Mouse (Mus musculus) MEL (cell line): ENCODE data around the gene Ddx59. TPM values are rescaled to one million over a fixed set of nuclear protein-coding genes. Genes with fewer than 3 reads are reported as not detected.

ENCODE experiments used
- DNase-seq: peaks from one replicate; pipeline ENCODE4 v3.0.0; 2011; ENCODE audit warnings: low read depth, low spot score
- H3K27ac ChIP-seq: 2 replicates; pipeline ENCODE4 v1.5.1; 2012; ENCODE audit warnings: low read depth, mild to moderate bottlenecking, control low read depth, low read length, moderate library complexity; ENCODE audit not compliant: control insufficient read depth
- H3K27me3 ChIP-seq, 2 experiments: fragments of 150-350 bp in 1 of 2; sonication (generic) in 1 of 2; 2 replicates each; pipeline ENCODE4 v1.6.1; 2012; ENCODE audit warnings: low read length in 2 of 2, mild to moderate bottlenecking in 2 of 2, improper control_type of control experiment in 1 of 2, moderate library complexity in 1 of 2; ENCODE audit not compliant: insufficient read depth in 2 of 2, control insufficient read depth in 1 of 2
- H3K36me3 ChIP-seq, 2 experiments: 2 replicates each; pipeline ENCODE4 v1.6.1; 2012 to 2014; ENCODE audit warnings: low read length in 2 of 2, improper control_type of control experiment in 1 of 2, inconsistent platforms in 1 of 2, mild to moderate bottlenecking in 1 of 2; ENCODE audit not compliant: insufficient read depth in 2 of 2, control insufficient read depth in 1 of 2
- H3K4me1 ChIP-seq, 2 experiments: fragments of 150-350 bp in 1 of 2; sonication (generic) in 1 of 2; 2 replicates each; pipeline ENCODE4 v1.6.1; 2012; ENCODE audit warnings: low read length in 2 of 2, improper control_type of control experiment in 1 of 2, mild to moderate bottlenecking in 1 of 2; ENCODE audit not compliant: insufficient read depth in 2 of 2, control insufficient read depth in 1 of 2
- H3K4me3 ChIP-seq, 2 experiments: fragments of 150-350 bp in 1 of 2; sonication (generic) in 1 of 2; 2 replicates each; pipeline ENCODE4 v1.5.1; 2012; ENCODE audit warnings: low read depth in 2 of 2, low read length in 2 of 2, mild to moderate bottlenecking in 2 of 2, moderate library complexity in 2 of 2, control low read depth in 1 of 2, improper control_type of control experiment in 1 of 2; ENCODE audit not compliant: control insufficient read depth in 1 of 2, insufficient read depth in 1 of 2
- H3K79me2 ChIP-seq: 2 replicates; pipeline ENCODE4 v1.6.1; 2012; ENCODE audit warnings: mild to moderate bottlenecking, low read length, moderate library complexity; ENCODE audit not compliant: control insufficient read depth, poor library complexity, insufficient read depth
- H3K9ac ChIP-seq: 2 replicates; pipeline ENCODE4 v1.6.1; 2012; ENCODE audit warnings: low read depth, mild to moderate bottlenecking, control low read depth, low read length, moderate library complexity; ENCODE audit not compliant: control insufficient read depth, poor library complexity, severe bottlenecking
- H3K9me3 ChIP-seq: fragments of 150-350 bp; sonication (generic); replicated peaks from 2 replicates; pipeline ENCODE4 v1.6.1; 2012; ENCODE audit warnings: mild to moderate bottlenecking, low read length, improper control_type of control experiment, moderate library complexity; ENCODE audit not compliant: insufficient read depth
- BHLHE40 ChIP-seq: IDR thresholded peaks from 2 replicates; pipeline ENCODE4 v1.6.1; 2012; ENCODE audit warnings: low read depth, mild to moderate bottlenecking, inconsistent platforms, low read length, improper control_type of control experiment, borderline replicate concordance
- CHD1 ChIP-seq: IDR thresholded peaks from 2 replicates; pipeline ENCODE4 v1.6.1; 2012; ENCODE audit warnings: low read depth, mild to moderate bottlenecking, inconsistent platforms, low read length, improper control_type of control experiment
- CHD2 ChIP-seq: IDR thresholded peaks from 2 replicates; pipeline ENCODE4 v1.6.1; 2011; ENCODE audit warnings: low read length, improper control_type of control experiment
- CTCF ChIP-seq, 3 experiments: IDR thresholded peaks in 2 of 3; conservative IDR thresholded peaks in 1 of 3; 2 replicates each; pipeline ENCODE4 v1.5.1; 2011 to 2012; ENCODE audit warnings: low read length in 3 of 3, low read depth in 2 of 3, mild to moderate bottlenecking in 2 of 3, improper control_type of control experiment in 1 of 3, inconsistent platforms in 1 of 3, mixed read lengths in 1 of 3, moderate library complexity in 1 of 3; ENCODE audit not compliant: control insufficient read depth in 1 of 3, insufficient read depth in 1 of 3, poor library complexity in 1 of 3, severe bottlenecking in 1 of 3
- E2F4 ChIP-seq: IDR thresholded peaks from 2 replicates; pipeline ENCODE4 v1.6.1; 2011; ENCODE audit warnings: low read depth, low read length, improper control_type of control experiment, borderline replicate concordance
- ELF1 ChIP-seq: IDR thresholded peaks from 2 replicates; pipeline ENCODE4 v1.6.1; 2014; ENCODE audit warnings: low read depth, mild to moderate bottlenecking, inconsistent platforms, low read length, improper control_type of control experiment, moderate library complexity
- EP300 ChIP-seq, 2 experiments: IDR thresholded peaks; 2 replicates each; pipeline ENCODE4 v1.6.1; 2011; ENCODE audit warnings: improper control_type of control experiment in 2 of 2, low read length in 2 of 2, low read depth in 1 of 2, mild to moderate bottlenecking in 1 of 2
- GABPA ChIP-seq: IDR thresholded peaks from 2 replicates; pipeline ENCODE4 v1.6.1; 2012; ENCODE audit warnings: low read depth, mild to moderate bottlenecking, inconsistent platforms, low read length, improper control_type of control experiment, moderate library complexity
- MAFK ChIP-seq: IDR thresholded peaks from 2 replicates; pipeline ENCODE4 v1.6.1; 2011; ENCODE audit warnings: low read depth, mild to moderate bottlenecking, low read length, improper control_type of control experiment, borderline replicate concordance
- MAX ChIP-seq: IDR thresholded peaks from 2 replicates; pipeline ENCODE4 v1.6.1; 2011; ENCODE audit warnings: low read length, improper control_type of control experiment
- MAZ ChIP-seq: IDR thresholded peaks from 2 replicates; pipeline ENCODE4 v1.6.1; 2012; ENCODE audit warnings: low read depth, mild to moderate bottlenecking, inconsistent platforms, low read length, improper control_type of control experiment
- MXI1 ChIP-seq: IDR thresholded peaks from 2 replicates; pipeline ENCODE4 v1.6.1; 2011; ENCODE audit warnings: mild to moderate bottlenecking, low read depth, low read length, improper control_type of control experiment
- MYB ChIP-seq: IDR thresholded peaks from 2 replicates; pipeline ENCODE4 v1.6.1; 2011; ENCODE audit warnings: mild to moderate bottlenecking, low read depth, low read length, improper control_type of control experiment
- MYC ChIP-seq: IDR thresholded peaks from 2 replicates; pipeline ENCODE4 v1.6.1; 2011; ENCODE audit warnings: low read depth, mild to moderate bottlenecking, low read length, improper control_type of control experiment, moderate library complexity
- NELFE ChIP-seq: IDR thresholded peaks from 2 replicates; pipeline ENCODE4 v1.6.1; 2011; ENCODE audit warnings: low read depth, low read length, improper control_type of control experiment
- NRF1 ChIP-seq: IDR thresholded peaks from 2 replicates; pipeline ENCODE4 v1.6.1; 2014; ENCODE audit warnings: low read depth, mild to moderate bottlenecking, inconsistent platforms, low read length, improper control_type of control experiment, moderate library complexity; ENCODE audit not compliant: poor library complexity, insufficient read depth, severe bottlenecking
- POLR2A ChIP-seq, 2 experiments: IDR thresholded peaks; 2 replicates each; pipeline ENCODE4 v1.6.1; 2011 to 2012; ENCODE audit warnings: low read length in 2 of 2, mild to moderate bottlenecking in 2 of 2, control low read depth in 1 of 2, improper control_type of control experiment in 1 of 2, low read depth in 1 of 2, moderate library complexity in 1 of 2; ENCODE audit not compliant: control insufficient read depth in 1 of 2, insufficient read depth in 1 of 2, poor library complexity in 1 of 2
- POLR2AphosphoS5 ChIP-seq: IDR thresholded peaks from 2 replicates; pipeline ENCODE4 v1.6.1; 2012; ENCODE audit warnings: low read depth, borderline replicate concordance, mild to moderate bottlenecking, inconsistent platforms, low read length, moderate library complexity, mixed read lengths
- RAD21 ChIP-seq: IDR thresholded peaks from 2 replicates; pipeline ENCODE4 v1.6.1; 2011; ENCODE audit warnings: mild to moderate bottlenecking, low read depth, low read length, improper control_type of control experiment
- RCOR1 ChIP-seq: IDR thresholded peaks from 2 replicates; pipeline ENCODE4 v1.6.1; 2012; ENCODE audit warnings: low read depth, mild to moderate bottlenecking, inconsistent platforms, low read length, improper control_type of control experiment
- SIN3A ChIP-seq: IDR thresholded peaks from 2 replicates; pipeline ENCODE4 v1.6.1; 2012; ENCODE audit warnings: low read length, improper control_type of control experiment, inconsistent platforms
- TAL1 ChIP-seq: IDR thresholded peaks from 2 replicates; pipeline ENCODE4 v1.6.1; 2012; ENCODE audit warnings: mild to moderate bottlenecking, inconsistent platforms, low read length, moderate library complexity, mixed read lengths
- UBTF ChIP-seq: IDR thresholded peaks from 2 replicates; pipeline ENCODE4 v1.6.1; 2012; ENCODE audit warnings: low read depth, mild to moderate bottlenecking, inconsistent platforms, low read length, improper control_type of control experiment, moderate library complexity, borderline replicate concordance; ENCODE audit not compliant: insufficient read depth
- USF1 ChIP-seq: IDR thresholded peaks from 2 replicates; pipeline ENCODE4 v1.6.1; 2014; ENCODE audit warnings: low read depth, mild to moderate bottlenecking, inconsistent platforms, low read length, improper control_type of control experiment, moderate library complexity
- USF2 ChIP-seq, 2 experiments: IDR thresholded peaks; 2 replicates each; pipeline ENCODE4 v1.6.1; 2011 to 2012; ENCODE audit warnings: improper control_type of control experiment in 2 of 2, low read length in 2 of 2, borderline replicate concordance in 1 of 2, inconsistent platforms in 1 of 2, low read depth in 1 of 2, mild to moderate bottlenecking in 1 of 2; ENCODE audit not compliant: insufficient read depth in 1 of 2
- ZKSCAN1 ChIP-seq: IDR thresholded peaks from 2 replicates; pipeline ENCODE4 v1.6.1; 2012; ENCODE audit warnings: low read depth, mild to moderate bottlenecking, inconsistent platforms, low read length, improper control_type of control experiment, moderate library complexity
- ZMIZ1 ChIP-seq: IDR thresholded peaks from 2 replicates; pipeline ENCODE4 v1.6.1; 2012; ENCODE audit warnings: low read depth, mild to moderate bottlenecking, inconsistent platforms, low read length, improper control_type of control experiment, moderate library complexity
- ZNF384 ChIP-seq: IDR thresholded peaks from 2 replicates; pipeline ENCODE4 v1.6.1; 2012; ENCODE audit warnings: low read depth, mild to moderate bottlenecking, inconsistent platforms, low read length, improper control_type of control experiment
- polyA plus RNA-seq, 2 experiments: library from polyadenylated mRNA; stranded (reverse) in 1 of 2; unstranded in 1 of 2; fragments of >175 nt in 1 of 2; fragments of >200 nt in 1 of 2; gene quantifications; 2 replicates each; pipeline versions ENCODE4 v1.2.1 to v1.2.4; 2012; ENCODE audit warnings: low replicate concordance in 2 of 2, low read depth in 1 of 2; ENCODE audit not compliant: insufficient read length in 2 of 2, insufficient read depth in 1 of 2, missing spikeins in 1 of 2
- total RNA-seq: library from RNA; depleted of rRNA; stranded (reverse); fragments of 300-350 nt; gene quantifications from 2 replicates; pipeline ENCODE4 v1.2.3, GENCODE M21; 2012

Ddx59 gene
- total and polyA plus RNA-seq, 3 experiments, result 6.0 to 6.9 TPM; not detected in 1

DNA sequence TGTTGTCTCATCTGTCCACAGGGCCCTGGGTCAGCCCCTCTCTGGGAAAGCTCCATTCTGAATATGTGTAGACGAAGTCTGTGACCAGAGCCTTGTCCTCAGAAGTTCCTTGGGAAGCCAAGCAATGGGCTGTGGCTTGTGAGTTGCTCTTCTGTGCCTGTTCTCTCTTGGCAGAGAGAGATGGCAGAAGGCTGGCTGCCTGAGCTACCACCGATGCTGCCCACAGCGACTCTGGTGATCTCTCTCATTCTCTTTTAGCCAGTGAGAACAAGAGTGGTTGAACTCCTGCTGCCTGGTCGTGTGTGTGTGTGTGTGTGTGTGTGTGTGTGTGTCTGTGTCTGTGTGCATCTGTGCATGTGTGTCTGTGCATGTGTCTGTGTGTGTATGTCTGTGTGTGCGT, 37.4 kb downstream of the Ddx59 start:
- Histone ChIP-seq H3K36me3 (no peaks in the 10 kb centered on the region), H3K4me1 (no peaks in the 10 kb centered on the region; a peak in 1 of 4 replicates), H3K27me3 (no peaks in the 10 kb centered on the region), H3K4me3 (no peak overlapping the region), H3K9me3 (no peaks in the 10 kb centered on the region), H3K79me2 (no peaks in the 10 kb centered on the region), H3K27ac (no peak overlapping the region), H3K9ac (no peak overlapping the region)
- TF ChIP-seq NRF1 (no peak), MAZ (no peak), GABPA (no peak), POLR2A (IDR thresholded peaks at IDR 0.05; ENCODE audit: control insufficient read depth in 1 of 2, insufficient read depth in 1 of 2, low read depth in 1 of 2, low read length in 2 of 2, poor library complexity in 1 of 2) (no peak), CHD2 (no peak), ZKSCAN1 (no peak), ZNF384 (no peak), RCOR1 (no peak), NELFE (no peak), ZMIZ1 (no peak), USF1 (no peak), SIN3A (no peak), USF2 (IDR thresholded peaks at IDR 0.05; ENCODE audit: borderline replicate concordance in 1 of 2, insufficient read depth in 1 of 2, low read depth in 1 of 2, low read length in 2 of 2) (no peak), CTCF (IDR thresholded peaks at IDR 0.05 in 2 of 3, conservative IDR thresholded peaks at IDR 0.05 in 1 of 3; ENCODE audit: control insufficient read depth in 1 of 3, insufficient read depth in 1 of 3, low read depth in 2 of 3, low read length in 3 of 3, poor library complexity in 1 of 3, severe bottlenecking in 1 of 3) (no peak), MAX (no peak), MXI1 (no peak), TAL1 (no peak), EP300 (IDR thresholded peaks at IDR 0.05; ENCODE audit: low read depth in 1 of 2, low read length in 2 of 2) (no peak)
- DNase-seq, result no peak

- Histone ChIP-seq H3K27ac (no peak overlapping the region), H3K9me3 (no peaks in the 10 kb centered on the region), H3K9ac (no peak overlapping the region), H3K4me1 (no peaks in the 10 kb centered on the region), H3K79me2 (no peaks in the 10 kb centered on the region), H3K36me3 (no peaks in the 10 kb centered on the region), H3K27me3 (no peaks in the 10 kb centered on the region; a peak in 1 of 4 replicates), H3K4me3 (no peak overlapping the region)
- no peak for TF ChIP-seq GABPA
- TF ChIP-seq ELF1, result no peak
- no peak for TF ChIP-seq ZNF384
- no peak for TF ChIP-seq EP300 (IDR thresholded peaks at IDR 0.05; ENCODE audit: low read depth in 1 of 2, low read length in 2 of 2)
- no peak for TF ChIP-seq CHD1
- no peak for TF ChIP-seq POLR2AphosphoS5
- no peak for TF ChIP-seq E2F4
- TF ChIP-seq RAD21, result no peak
- no peak for TF ChIP-seq MXI1
- TF ChIP-seq BHLHE40, result no peak
- TF ChIP-seq POLR2A (IDR thresholded peaks at IDR 0.05; ENCODE audit: control insufficient read depth in 1 of 2, insufficient read depth in 1 of 2, low read depth in 1 of 2, low read length in 2 of 2, poor library complexity in 1 of 2), result no peak
- no peak for TF ChIP-seq MAX
- no peak for TF ChIP-seq MAFK
- no peak for TF ChIP-seq MAZ
- no peak for TF ChIP-seq RCOR1
- no peak for TF ChIP-seq ZMIZ1
- TF ChIP-seq MYB, result no peak
- TF ChIP-seq UBTF, result no peak
- no peak for TF ChIP-seq MYC
- no peak for TF ChIP-seq USF1
- DNase-seq, result no peak
Measured at GRCm38 (mm10) chr1:136455756-136456585, 40.9 kb downstream of the Ddx59 start.
